Mouse (Mus musculus) lung, adult 2 months (tissue): ENCODE data around the gene Faim. TPM values are rescaled to one million over a fixed set of nuclear protein-coding genes. Genes with fewer than 3 reads are reported as not detected.

ENCODE experiments used
- DNase-seq: peaks from one replicate; pipeline ENCODE4 v3.0.0; 2022
- H3K4me1 ChIP-seq: fragments of 200-500 bp; 2 replicates; pipeline ENCODE4 v1.6.1; 2011; ENCODE audit warnings: low read length; ENCODE audit not compliant: control insufficient read depth, insufficient read depth
- H3K4me3 ChIP-seq: fragments of 200-500 bp; replicated peaks from 2 replicates; pipeline ENCODE3; 2011; ENCODE audit warnings: low read depth, mild to moderate bottlenecking, control low read depth, low read length; ENCODE audit errors: extremely low read depth
- CTCF ChIP-seq: fragments of 200-500 bp; IDR thresholded peaks from 2 replicates; pipeline ENCODE4 v1.5.1; 2011; ENCODE audit warnings: mild to moderate bottlenecking, low read length, control low read depth; ENCODE audit not compliant: insufficient read depth
- POLR2A ChIP-seq: fragments of 200-500 bp; IDR thresholded peaks from 2 replicates; pipeline ENCODE4 v1.6.1; 2011; ENCODE audit warnings: low read depth, mild to moderate bottlenecking, control low read depth, low read length, borderline replicate concordance; ENCODE audit errors: extremely low read depth
- WGBS: fragments of 180-500 bp; shearing (Covaris S2); methylation state at CpG from one replicate; pipeline ENCODE4 v1.1.7; 2018; 5-methylcytosine and 5-hydroxymethylcytosine counted together
- polyA plus RNA-seq: library from polyadenylated mRNA; depleted of rRNA; stranded (reverse); fragments of >200 nt; gene quantifications from 2 replicates; pipeline ENCODE4 v1.2.3, GENCODE M21; 2012

Faim gene
- polyA plus RNA-seq, 1 experiment = 6.6 TPM

GRCm38 (mm10) chr9:98956591-98957381, 29.4 kb upstream of the Faim start:
- peaks cover 11% of the 10 kb centered on the region for H3K4me1 ChIP-seq
- 1% methylated on average over 80 of the region's 80 CpGs for WGBS
- peak overlapping the region; percentile 11 for H3K4me3 ChIP-seq
- TF ChIP-seq POLR2A (no peak), CTCF (no peak)
- peak; percentile 35 for DNase-seq

- 7% methylated on average over 23 of the region's 23 CpGs for WGBS
- TF ChIP-seq CTCF (no peak), POLR2A (no peak)
- Histone ChIP-seq H3K4me1 (peaks cover 11% of the 10 kb centered on the region), H3K4me3 (no peak overlapping the region)
- DNase-seq = no peak
These were observed 28.3 kb upstream of the Faim start for GRCm38 (mm10) chr9:98957751-98958351.

DNA sequence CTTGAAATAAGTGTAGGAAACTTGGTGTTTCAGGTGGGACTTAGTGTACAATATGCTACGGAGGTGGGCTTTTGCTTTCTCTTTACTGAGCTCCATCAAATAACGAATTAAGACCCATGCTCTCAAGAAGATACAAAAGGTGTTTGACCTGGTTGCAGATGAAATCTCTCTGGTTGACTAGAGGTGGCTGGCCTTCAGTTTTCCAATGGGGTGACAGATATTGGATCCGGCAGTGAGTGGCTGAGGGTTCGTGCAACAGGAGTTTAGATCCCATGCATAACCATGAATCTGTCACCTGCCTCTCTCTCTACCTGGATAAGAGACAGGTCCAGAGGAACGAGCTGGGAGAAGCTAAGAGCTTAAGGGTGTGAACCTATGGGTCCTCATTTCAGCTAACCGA, 27.5 kb upstream of the Faim start:
- WGBS = 10% methylated on average over 6 of the region's 6 CpGs

GRCm38 (mm10) chr9:98959851-98960250, 26.3 kb upstream of the Faim start:
- TF ChIP-seq CTCF (no peak), POLR2A (no peak)
- WGBS = 47% methylated on average over 3 of the region's 3 CpGs
- H3K4me1 ChIP-seq = peaks cover 11% of the 10 kb centered on the region
- no peak overlapping the region for H3K4me3 ChIP-seq
- no peak for DNase-seq

More for the DNA sequence above, 27.5 kb upstream of the Faim start:
- TF ChIP-seq CTCF (no peak), POLR2A (no peak)
- no peak for DNase-seq
- Histone ChIP-seq H3K4me1 (peaks cover 11% of the 10 kb centered on the region), H3K4me3 (no peak overlapping the region)

DNA sequence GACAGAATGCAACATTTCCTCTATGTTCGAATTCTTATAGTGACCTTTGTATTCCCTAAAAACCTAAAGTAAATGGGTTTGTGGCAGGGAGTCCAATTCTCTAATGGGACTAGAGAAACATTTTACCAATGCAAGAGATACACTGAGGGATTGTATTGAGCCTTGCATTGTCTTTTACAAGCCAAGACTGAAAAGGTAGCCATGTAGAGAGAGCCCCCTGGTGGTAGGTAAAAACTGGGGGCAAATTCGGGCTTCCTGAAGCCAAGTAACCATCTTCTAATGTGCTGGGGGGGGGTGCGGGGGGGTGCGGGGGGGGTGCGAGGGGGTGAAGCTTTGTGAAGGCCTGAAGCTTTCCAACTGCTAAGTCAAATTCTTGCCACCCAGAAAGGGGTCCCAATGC, 25.8 kb upstream of the Faim start:
- Histone ChIP-seq H3K4me3 (no peak overlapping the region), H3K4me1 (peaks cover 11% of the 10 kb centered on the region)
- WGBS = 28% methylated on average over 5 of the region's 5 CpGs
- TF ChIP-seq POLR2A = no peak
- TF ChIP-seq CTCF = no peak
- no peak for DNase-seq

DNA sequence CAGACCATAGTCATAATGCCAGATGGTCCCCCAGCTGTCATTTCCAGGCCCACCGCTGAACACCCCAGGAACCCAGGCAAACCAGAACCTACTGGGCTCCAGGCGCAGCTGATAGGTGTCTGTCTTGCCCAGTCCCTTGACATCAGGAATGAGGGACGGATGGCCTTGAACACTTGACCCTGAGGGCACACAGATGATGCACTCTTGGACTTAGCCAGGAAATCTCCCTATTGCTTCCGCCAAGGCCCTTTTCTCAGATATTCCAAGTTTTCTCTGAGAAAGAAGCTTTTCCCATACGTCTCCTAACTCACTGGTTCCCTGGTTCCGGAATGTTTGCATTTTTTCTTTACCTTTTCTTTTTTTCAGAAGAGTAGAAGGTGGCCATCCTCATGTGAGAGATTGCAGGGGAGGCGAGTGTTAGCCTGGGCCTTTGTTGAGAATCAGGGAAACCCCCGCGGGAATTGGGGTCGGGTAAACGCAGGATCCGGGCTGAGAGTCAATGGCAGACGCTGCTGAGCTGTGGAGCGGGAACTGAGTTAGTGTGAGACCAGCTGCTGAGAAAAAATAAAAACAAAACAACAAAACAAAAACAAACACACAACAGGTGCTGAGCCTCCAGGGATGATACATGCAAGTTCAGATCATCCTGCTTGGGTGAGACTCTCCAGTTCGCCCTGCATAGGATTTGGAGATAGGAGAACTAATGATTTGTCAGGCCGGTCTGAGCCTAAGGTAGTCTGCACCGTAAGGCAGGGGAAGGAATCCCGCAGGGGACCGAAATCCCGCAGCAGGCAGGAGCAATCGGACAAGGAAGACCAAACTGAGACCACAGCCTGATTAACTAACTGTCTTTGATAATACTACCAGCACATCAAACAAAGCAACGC, 24.3 kb upstream of the Faim start:
- 14% methylated on average over 22 of the region's 22 CpGs for WGBS

GRCm38 (mm10) chr9:98962478-98963142, 23.6 kb upstream of the Faim start:
- H3K4me3 ChIP-seq = no peak overlapping the region
- no peak for TF ChIP-seq CTCF
- TF ChIP-seq POLR2A = no peak
- DNase-seq = no peak
- WGBS = 4% methylated on average over 20 of the region's 20 CpGs
- H3K4me1 ChIP-seq = no peaks in the 10 kb centered on the region; the same call in 1 of the 2 replicates

More for the DNA sequence above, 24.3 kb upstream of the Faim start:
- DNase-seq = no peak
- Histone ChIP-seq H3K4me1 (peaks cover 4% of the 10 kb centered on the region), H3K4me3 (no peak overlapping the region)
- TF ChIP-seq POLR2A (no peak), CTCF (no peak)

- no peak for TF ChIP-seq POLR2A
- TF ChIP-seq CTCF = no peak
- WGBS = 10% methylated on average over 18 of the region's 18 CpGs
- Histone ChIP-seq H3K4me1 (no peaks in the 10 kb centered on the region; the same call in 1 of the 2 replicates), H3K4me3 (no peak overlapping the region)
- no peak for DNase-seq
These were observed 22.5 kb upstream of the Faim start for GRCm38 (mm10) chr9:98963661-98964060.

GRCm38 (mm10) chr9:98965084-98965483, 21.1 kb upstream of the Faim start:
- Histone ChIP-seq H3K4me3 (no peak overlapping the region), H3K4me1 (no peaks in the 10 kb centered on the region; the same call in 1 of the 2 replicates)
- DNase-seq = no peak
- TF ChIP-seq CTCF (peak; percentile 21; the same call in 1 of the 2 replicates), POLR2A (no peak)
- 3% methylated on average over 18 of the region's 18 CpGs for WGBS

- DNase-seq = no peak
- no peak overlapping the region for H3K4me3 ChIP-seq
- TF ChIP-seq CTCF = no peak
- TF ChIP-seq POLR2A = no peak
- 1% methylated on average over 40 of the region's 40 CpGs for WGBS
- H3K4me1 ChIP-seq = no peaks in the 10 kb centered on the region
These were observed 13.1 kb upstream of the Faim start for GRCm38 (mm10) chr9:98973101-98973521.
